Mouse (Mus musculus) CH12.LX (cell line): Measurements from ENCODE around the gene Tmem268. TPM values are rescaled to one million over a fixed set of nuclear protein-coding genes. Genes with fewer than 3 reads are reported as not detected.

ENCODE experiments used
- DNase-seq: peaks from one replicate; pipeline ENCODE4 v3.0.0-alpha.2; 2013; ENCODE audit errors: extremely low read depth
- H3K27ac ChIP-seq: 2 replicates; pipeline ENCODE4 v1.5.1; 2012; ENCODE audit warnings: low read depth, mild to moderate bottlenecking, control low read depth, moderate library complexity; ENCODE audit not compliant: insufficient read depth
- H3K27me3 ChIP-seq: replicated peaks from 2 replicates; pipeline ENCODE3; 2012; ENCODE audit warnings: inconsistent platforms
- H3K36me3 ChIP-seq, 2 experiments: replicated peaks in 1 of 2; 2 replicates each; pipeline versions ENCODE3 to v1.6.1; 2012; ENCODE audit warnings: inconsistent platforms in 1 of 2, low read length in 1 of 2, mild to moderate bottlenecking in 1 of 2, mixed read lengths in 1 of 2, moderate library complexity in 1 of 2; ENCODE audit not compliant: control insufficient read depth in 1 of 2, insufficient read depth in 1 of 2
- H3K4me1 ChIP-seq, 2 experiments: 2 replicates each; pipeline ENCODE4 v1.6.1; 2012; ENCODE audit warnings: inconsistent platforms in 1 of 2, moderate library complexity in 1 of 2; ENCODE audit not compliant: insufficient read depth in 2 of 2, control insufficient read depth in 1 of 2
- H3K4me2 ChIP-seq: 2 replicates; pipeline ENCODE4 v1.6.1; 2012; ENCODE audit warnings: low read depth, mild to moderate bottlenecking, control low read depth; ENCODE audit not compliant: poor library complexity, insufficient read depth, severe bottlenecking
- H3K4me3 ChIP-seq, 3 experiments: fragments of 150-350 bp in 1 of 3; sonication (generic) in 1 of 3; replicated peaks in 1 of 3; 2 replicates each; pipeline versions ENCODE3 to v1.5.1; 2011 to 2012; ENCODE audit warnings: low read depth in 2 of 3, low read length in 2 of 3, mild to moderate bottlenecking in 2 of 3, moderate library complexity in 2 of 3, control low read depth in 1 of 3, improper control_type of control experiment in 1 of 3, inconsistent platforms in 1 of 3, mixed read lengths in 1 of 3; ENCODE audit not compliant: poor library complexity in 1 of 3
- H3K79me2 ChIP-seq: replicated peaks from 2 replicates; pipeline ENCODE4 v1.6.1; 2012; ENCODE audit warnings: mild to moderate bottlenecking, moderate library complexity; ENCODE audit not compliant: control insufficient read depth, poor library complexity, insufficient read depth, severe bottlenecking; ENCODE audit errors: extremely low read depth
- H3K9ac ChIP-seq: 2 replicates; pipeline ENCODE4 v1.6.1; 2012; ENCODE audit warnings: low read depth, mild to moderate bottlenecking, control low read depth, moderate library complexity; ENCODE audit not compliant: insufficient read depth
- H3K9me3 ChIP-seq: replicated peaks from 2 replicates; pipeline ENCODE3; 2012; ENCODE audit warnings: low read length, inconsistent platforms, mixed read lengths
- BHLHE40 ChIP-seq: IDR thresholded peaks from 2 replicates; pipeline ENCODE4 v1.6.1; 2011; ENCODE audit warnings: mild to moderate bottlenecking, low read depth, low read length, improper control_type of control experiment
- CHD1 ChIP-seq: IDR thresholded peaks from 2 replicates; pipeline ENCODE4 v1.6.1; 2012; ENCODE audit warnings: low read depth, low read length, improper control_type of control experiment, inconsistent platforms
- CTCF ChIP-seq, 2 experiments: IDR thresholded peaks in 1 of 2; conservative IDR thresholded peaks in 1 of 2; 2 replicates each; pipeline ENCODE4 v1.5.1; 2011 to 2012; ENCODE audit warnings: low read depth in 2 of 2, low read length in 2 of 2, improper control_type of control experiment in 1 of 2, inconsistent platforms in 1 of 2, mild to moderate bottlenecking in 1 of 2, moderate library complexity in 1 of 2
- ELF1 ChIP-seq: IDR thresholded peaks from 2 replicates; pipeline ENCODE4 v1.6.1; 2014; ENCODE audit warnings: low read depth, mild to moderate bottlenecking, inconsistent platforms, low read length, improper control_type of control experiment
- EP300 ChIP-seq: IDR thresholded peaks from 2 replicates; pipeline ENCODE4 v1.6.1; 2011; ENCODE audit warnings: low read length, improper control_type of control experiment
- ETS1 ChIP-seq: conservative IDR thresholded peaks from 2 replicates; pipeline ENCODE4 v1.6.1; 2012; ENCODE audit warnings: low read depth, mild to moderate bottlenecking, inconsistent platforms, low read length, improper control_type of control experiment, moderate library complexity
- HCFC1 ChIP-seq: IDR thresholded peaks from 2 replicates; pipeline ENCODE4 v1.6.1; 2012; ENCODE audit warnings: low read depth, mild to moderate bottlenecking, inconsistent platforms, low read length, improper control_type of control experiment
- IRF4 ChIP-seq: IDR thresholded peaks from 2 replicates; pipeline ENCODE4 v1.6.1; 2014; ENCODE audit warnings: low read depth, mild to moderate bottlenecking, inconsistent platforms, low read length, improper control_type of control experiment
- JUN ChIP-seq: IDR thresholded peaks from 2 replicates; pipeline ENCODE4 v1.6.1; 2011; ENCODE audit warnings: low read depth, mild to moderate bottlenecking, low read length, improper control_type of control experiment, moderate library complexity; ENCODE audit not compliant: insufficient read depth
- KAT2A ChIP-seq: IDR thresholded peaks from 2 replicates; pipeline ENCODE4 v1.6.1; 2012; ENCODE audit warnings: low read length, improper control_type of control experiment, inconsistent platforms; ENCODE audit not compliant: insufficient replicate concordance
- MAFK ChIP-seq: IDR thresholded peaks from 2 replicates; pipeline ENCODE4 v1.6.1; 2011; ENCODE audit warnings: low read length, improper control_type of control experiment; ENCODE audit not compliant: insufficient replicate concordance
- MAX ChIP-seq: IDR thresholded peaks from 2 replicates; pipeline ENCODE4 v1.6.1; 2011; ENCODE audit warnings: low read length, improper control_type of control experiment
- MAZ ChIP-seq: IDR thresholded peaks from 2 replicates; pipeline ENCODE4 v1.6.1; 2012; ENCODE audit warnings: low read depth, mild to moderate bottlenecking, inconsistent platforms, low read length, improper control_type of control experiment, moderate library complexity
- MEF2A ChIP-seq: IDR thresholded peaks from 2 replicates; pipeline ENCODE4 v1.6.1; 2014; ENCODE audit warnings: low read depth, mild to moderate bottlenecking, inconsistent platforms, low read length, improper control_type of control experiment, borderline replicate concordance
- MXI1 ChIP-seq: IDR thresholded peaks from 2 replicates; pipeline ENCODE4 v1.6.1; 2011; ENCODE audit warnings: mild to moderate bottlenecking, low read depth, low read length, improper control_type of control experiment
- NELFE ChIP-seq: IDR thresholded peaks from 2 replicates; pipeline ENCODE4 v1.6.1; 2011; ENCODE audit warnings: low read depth, low read length, improper control_type of control experiment
- NRF1 ChIP-seq: IDR thresholded peaks from 2 replicates; pipeline ENCODE4 v1.6.1; 2014; ENCODE audit warnings: low read depth, mild to moderate bottlenecking, inconsistent platforms, low read length, improper control_type of control experiment, moderate library complexity
- PAX5 ChIP-seq: IDR thresholded peaks from 2 replicates; pipeline ENCODE4 v1.6.1; 2012; ENCODE audit warnings: low read length, inconsistent platforms, mixed read lengths
- POLR2A ChIP-seq: IDR thresholded peaks from 2 replicates; pipeline ENCODE4 v1.6.1; 2011; ENCODE audit warnings: low read depth, mild to moderate bottlenecking, improper control_type of control experiment, low read length
- POLR2AphosphoS2 ChIP-seq: IDR thresholded peaks from 2 replicates; pipeline ENCODE4 v1.6.1; 2011; ENCODE audit warnings: low read depth, low read length, improper control_type of control experiment
- RAD21 ChIP-seq: IDR thresholded peaks from 2 replicates; pipeline ENCODE4 v1.6.1; 2011; ENCODE audit warnings: low read depth, mild to moderate bottlenecking, low read length, improper control_type of control experiment, moderate library complexity
- RCOR1 ChIP-seq: conservative IDR thresholded peaks from 2 replicates; pipeline ENCODE4 v1.6.1; 2012; ENCODE audit warnings: low read depth, mild to moderate bottlenecking, inconsistent platforms, low read length, improper control_type of control experiment
- SIN3A ChIP-seq: IDR thresholded peaks from 2 replicates; pipeline ENCODE4 v1.6.1; 2012; ENCODE audit warnings: low read length, improper control_type of control experiment, inconsistent platforms
- TBP ChIP-seq: conservative IDR thresholded peaks from 2 replicates; pipeline ENCODE4 v1.6.1; 2011; ENCODE audit warnings: low read depth, low read length, improper control_type of control experiment
- TCF12 ChIP-seq: IDR thresholded peaks from 2 replicates; pipeline ENCODE4 v1.6.1; 2014; ENCODE audit warnings: low read depth, mild to moderate bottlenecking, inconsistent platforms, low read length, improper control_type of control experiment
- USF1 ChIP-seq: IDR thresholded peaks from 2 replicates; pipeline ENCODE4 v1.6.1; 2014; ENCODE audit warnings: low read depth, mild to moderate bottlenecking, inconsistent platforms, low read length, improper control_type of control experiment
- ZC3H11A ChIP-seq: IDR thresholded peaks from 2 replicates; pipeline ENCODE4 v1.6.1; 2012; ENCODE audit warnings: low read depth, mild to moderate bottlenecking, inconsistent platforms, low read length, improper control_type of control experiment
- ZKSCAN1 ChIP-seq: IDR thresholded peaks from 2 replicates; pipeline ENCODE4 v1.6.1; 2012; ENCODE audit warnings: low read depth, inconsistent platforms, low read length, improper control_type of control experiment, borderline replicate concordance
- ZMIZ1 ChIP-seq: IDR thresholded peaks from 2 replicates; pipeline ENCODE4 v1.6.1; 2012; ENCODE audit warnings: low read depth, mild to moderate bottlenecking, inconsistent platforms, low read length, improper control_type of control experiment
- ZNF384 ChIP-seq: IDR thresholded peaks from 2 replicates; pipeline ENCODE4 v1.6.1; 2012; ENCODE audit warnings: low read depth, low read length, improper control_type of control experiment, inconsistent platforms
- dilution Hi-C: fragments of 300-500 bp; cut with MboI; formaldehyde crosslinking; loops from 2 replicates; pipeline ENCODE4 v1.14.3; 2020; ENCODE audit warnings: low sequenced_read_pairs; ENCODE audit not compliant: extremely low pct_unique_long_range_greater_than_20kb, extremely low pct_ligation_motif_present
- in situ Hi-C: fragments of 300-500 bp; cut with MboI; formaldehyde crosslinking; loops from 3 replicates; pipeline ENCODE4 v1.14.3; 2019; ENCODE audit warnings: low sequenced_read_pairs, low pct_ligation_motif_present, low pct_unique_long_range_greater_than_20kb, mixed read lengths
- polyA plus RNA-seq: library from polyadenylated mRNA; unstranded; fragments of >175 nt; gene quantifications from 2 replicates; pipeline ENCODE4 v1.2.1, GENCODE M21; 2012; ENCODE audit warnings: low read depth; ENCODE audit not compliant: insufficient read length
- total RNA-seq, 2 experiments: library from RNA; depleted of rRNA; stranded (reverse); fragments of 300-350 nt in 1 of 2; fragments of >200 nt in 1 of 2; gene quantifications; 2 replicates each; pipeline ENCODE4 v1.2.3; 2012 to 2014

Tmem268 gene
- total and polyA plus RNA-seq, 3 experiments: 8.3 to 11.1 (median 9.4) TPM

DNA sequence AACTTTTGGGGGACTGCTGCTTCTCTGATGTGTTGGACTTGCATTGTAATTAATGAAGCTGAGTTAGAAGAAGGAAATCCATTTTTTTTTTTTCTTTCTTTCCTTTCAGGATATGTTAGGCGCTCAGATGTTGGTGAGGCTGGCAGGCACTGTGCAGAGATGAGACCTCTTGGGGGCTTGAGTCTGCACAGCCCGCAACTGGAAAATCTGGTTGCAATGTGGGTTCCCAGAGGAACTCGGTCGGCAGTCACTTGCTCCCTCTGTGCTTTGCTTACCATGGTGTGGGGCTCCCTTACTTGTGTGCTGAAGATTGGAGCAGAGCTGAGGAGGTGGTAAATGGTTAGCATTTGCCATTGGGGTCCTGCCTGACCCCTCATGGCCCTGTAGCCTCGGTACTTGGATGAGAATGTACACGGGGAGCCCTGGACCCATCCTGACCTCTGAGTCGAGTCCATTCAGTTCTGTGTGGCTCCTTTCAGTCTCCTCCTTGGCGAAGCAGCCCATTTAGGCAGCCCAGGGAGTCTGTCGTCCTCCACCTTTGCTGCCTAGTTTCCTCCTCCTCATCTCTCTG, 631 bp downstream of the Tmem268 start:
- Histone ChIP-seq H3K36me3 (peaks cover 9 to 33% of the 10 kb centered on the region in 2 experiments), H3K9ac (peak overlapping the region; percentile 99), H3K79me2 (no peaks in the 10 kb centered on the region), H3K27ac (no peak overlapping the region; the same call in 1 of the 2 replicates), H3K4me3 (peak overlapping the region; percentile 74 to 79 (median 77)), H3K4me1 (peaks cover 35 to 72% of the 10 kb centered on the region in 2 experiments), H3K9me3 (no peaks in the 10 kb centered on the region), H3K27me3 (no peaks in the 10 kb centered on the region), H3K4me2 (peak overlapping the region; percentile 73)
- TF ChIP-seq RCOR1 (no peak), EP300 (no peak), KAT2A (no peak), MAZ (no peak), IRF4 (no peak), NRF1 (no peak), TBP (no peak)
- in situ Hi-C loops: loop anchor here (25.0 kb wide), 1 partner anchor 347 kb away; the partner anchor contains the start of gene Col27a1
- dilution Hi-C loops: no loop called here
- no peak for DNase-seq

DNA sequence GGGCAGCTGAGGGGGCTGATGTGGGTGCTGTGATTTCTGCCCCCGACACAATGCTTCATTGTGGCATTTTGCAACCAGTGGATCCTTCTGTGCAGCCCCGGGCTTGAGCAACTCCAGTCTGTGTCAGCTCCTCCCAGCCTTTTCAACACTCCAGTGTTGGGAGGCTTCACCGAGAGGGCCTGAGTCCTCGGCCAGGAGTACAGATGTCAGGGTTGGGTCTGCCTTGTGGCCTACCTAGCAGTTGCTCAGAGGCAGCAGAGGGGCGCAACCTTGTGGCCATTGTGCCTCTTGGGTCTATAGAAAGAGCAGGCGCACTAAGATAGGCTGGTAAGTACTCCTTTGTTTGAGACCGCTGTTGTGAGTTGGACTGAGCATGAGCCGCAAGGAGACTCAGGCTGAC, 1.5 kb downstream of the Tmem268 start:
- H3K27ac ChIP-seq: no peak overlapping the region
- in situ Hi-C loops: loop anchor here (5.0 to 25.0 kb wide), 3 partner anchors 58 to 348 kb away; partner anchors contain the start of gene Col27a1
- H3K9me3 ChIP-seq: no peaks in the 10 kb centered on the region
- H3K9ac ChIP-seq: peak overlapping the region; percentile 24; the same call in 1 of the 2 replicates
- dilution Hi-C loops: no loop called here
- peak overlapping the region; percentile 82 for H3K4me2 ChIP-seq
- peak; percentile 53 for DNase-seq
- peaks cover 35 to 69% of the 10 kb centered on the region in 2 experiments for H3K4me1 ChIP-seq
- peaks cover 16 to 34% of the 10 kb centered on the region in 2 experiments for H3K36me3 ChIP-seq
- H3K27me3 ChIP-seq: no peaks in the 10 kb centered on the region
- H3K79me2 ChIP-seq: no peaks in the 10 kb centered on the region
- peak overlapping the region in 1 of 3 experiments; percentile 77 for H3K4me3 ChIP-seq
- TF ChIP-seq MXI1 (no peak), MEF2A (0 out of 2 replicates have a peak, but pooled peaks have one; percentile 15), ZKSCAN1 (no peak), POLR2A (no peak), POLR2AphosphoS2 (no peak), ZMIZ1 (no peak), ZNF384 (no peak), MAZ (peak; percentile 28; the same call in 1 of the 2 replicates), MAX (no peak), NELFE (no peak), CTCF (conservative IDR thresholded peaks at IDR 0.05 in 1 of 2, IDR thresholded peaks at IDR 0.05 in 1 of 2; ENCODE audit: low read depth in 2 of 2, low read length in 2 of 2) (peak in 1 of 2 experiments; percentile 67; a peak in 2 of 4 replicates), MAFK (no peak), IRF4 (no peak), EP300 (no peak), SIN3A (peak; percentile 29; the same call in 1 of the 2 replicates), CHD1 (no peak), NRF1 (peak; percentile 42), USF1 (no peak), RAD21 (peak; percentile 71), KAT2A (no peak), HCFC1 (no peak), TBP (no peak), ZC3H11A (peak; percentile 28; the same call in 1 of the 2 replicates), PAX5 (no peak), ELF1 (no peak), JUN (no peak), ETS1 (no peak), BHLHE40 (no peak), RCOR1 (no peak), TCF12 (0 out of 2 replicates have a peak, but pooled peaks have one; percentile 11)
